Mouse (Mus musculus) lung, adult 2 months (tissue): Measurements from ENCODE around the gene Mettl23. TPM values are rescaled to one million over a fixed set of nuclear protein-coding genes. Genes with fewer than 3 reads are reported as not detected.

Source experiments
- DNase-seq: peaks from one replicate; pipeline ENCODE4 v3.0.0; 2022
- H3K4me1 ChIP-seq: fragments of 200-500 bp; 2 replicates; pipeline ENCODE4 v1.6.1; 2011; ENCODE audit warnings: low read length; ENCODE audit not compliant: control insufficient read depth, insufficient read depth
- H3K4me3 ChIP-seq: fragments of 200-500 bp; replicated peaks from 2 replicates; pipeline ENCODE3; 2011; ENCODE audit warnings: low read depth, mild to moderate bottlenecking, control low read depth, low read length; ENCODE audit errors: extremely low read depth
- CTCF ChIP-seq: fragments of 200-500 bp; IDR thresholded peaks from 2 replicates; pipeline ENCODE4 v1.5.1; 2011; ENCODE audit warnings: mild to moderate bottlenecking, low read length, control low read depth; ENCODE audit not compliant: insufficient read depth
- POLR2A ChIP-seq: fragments of 200-500 bp; IDR thresholded peaks from 2 replicates; pipeline ENCODE4 v1.6.1; 2011; ENCODE audit warnings: low read depth, mild to moderate bottlenecking, control low read depth, low read length, borderline replicate concordance; ENCODE audit errors: extremely low read depth
- WGBS: fragments of 180-500 bp; shearing (Covaris S2); methylation state at CpG from one replicate; pipeline ENCODE4 v1.1.7; 2018; 5-methylcytosine and 5-hydroxymethylcytosine counted together
- polyA plus RNA-seq: library from polyadenylated mRNA; depleted of rRNA; stranded (reverse); fragments of >200 nt; gene quantifications from 2 replicates; pipeline ENCODE4 v1.2.3, GENCODE M21; 2012; rRNA removed

The Mettl23 gene
- 26.2 and 26.4 TPM in 2 replicates for polyA plus RNA-seq

GRCm38 (mm10) chr11:116843261-116844233 is at the start of gene Mettl23, which contains the start of gene Jmjd6:
TSS of gene Mettl23 (plus strand) at chr11:116843278.
TSS of gene Jmjd6 (minus strand) at chr11:116843449.
- peak; percentile 37; the same call in 1 of the 2 replicates for TF ChIP-seq POLR2A
- no peak for TF ChIP-seq CTCF
- Histone ChIP-seq H3K4me3 (peak within 1 kb of the TSS; percentile 88), H3K4me1 (peaks cover 6% of the 10 kb centered on the region; the same call in 1 of the 2 replicates)
- WGBS, result under 1% methylated on average over 71 of the region's 72 CpGs
- peak; percentile 95 for DNase-seq

- DNase-seq, result no peak
- Histone ChIP-seq H3K4me1 (no peaks in the 10 kb centered on the region), H3K4me3 (no peak overlapping the region)
- 75% methylated on average over 5 of the region's 5 CpGs for WGBS
- TF ChIP-seq CTCF, result no peak
- no peak for TF ChIP-seq POLR2A
These were observed 43.7 kb upstream of the Mettl23 start for GRCm38 (mm10) chr11:116799364-116799763.

GRCm38 (mm10) chr11:116801106-116801505 is 42.0 kb upstream of the Mettl23 start:
- TF ChIP-seq CTCF (no peak), POLR2A (no peak)
- no peak for DNase-seq
- Histone ChIP-seq H3K4me3 (no peak overlapping the region), H3K4me1 (no peaks in the 10 kb centered on the region)
- 59% methylated on average over 5 of the region's 5 CpGs for WGBS

DNA sequence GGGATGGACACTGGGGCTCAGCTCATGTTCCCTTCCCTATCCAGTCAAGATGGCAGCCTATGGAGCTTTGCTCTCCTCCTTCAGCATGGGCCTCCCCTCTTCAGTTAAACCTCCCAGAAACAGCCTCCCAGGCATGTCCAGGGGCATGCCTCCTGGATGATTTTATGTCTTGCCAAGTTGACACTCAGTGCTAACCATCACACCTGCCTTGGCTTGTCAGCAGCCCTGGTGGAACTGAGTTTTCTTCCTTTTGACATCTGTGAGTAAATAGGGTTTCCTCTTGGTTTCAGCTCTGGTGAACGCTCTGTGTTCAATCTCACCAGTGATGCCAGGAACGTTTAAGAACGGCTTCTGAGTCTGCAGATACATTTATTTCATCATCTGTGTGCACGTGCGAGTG is 40.4 kb upstream of the Mettl23 start:
- Histone ChIP-seq H3K4me3 (no peak overlapping the region), H3K4me1 (no peaks in the 10 kb centered on the region)
- TF ChIP-seq POLR2A (no peak), CTCF (no peak)
- DNase-seq, result no peak
- 78% methylated on average over 5 of the region's 5 CpGs for WGBS

GRCm38 (mm10) chr11:116806136-116807071 is 36.7 kb upstream of the Mettl23 start:
- H3K4me1 ChIP-seq, result peaks cover 2% of the 10 kb centered on the region
- no peak overlapping the region for H3K4me3 ChIP-seq
- 57% methylated on average over 15 of the region's 15 CpGs for WGBS
- TF ChIP-seq CTCF (no peak), POLR2A (no peak)
- no peak for DNase-seq

DNA sequence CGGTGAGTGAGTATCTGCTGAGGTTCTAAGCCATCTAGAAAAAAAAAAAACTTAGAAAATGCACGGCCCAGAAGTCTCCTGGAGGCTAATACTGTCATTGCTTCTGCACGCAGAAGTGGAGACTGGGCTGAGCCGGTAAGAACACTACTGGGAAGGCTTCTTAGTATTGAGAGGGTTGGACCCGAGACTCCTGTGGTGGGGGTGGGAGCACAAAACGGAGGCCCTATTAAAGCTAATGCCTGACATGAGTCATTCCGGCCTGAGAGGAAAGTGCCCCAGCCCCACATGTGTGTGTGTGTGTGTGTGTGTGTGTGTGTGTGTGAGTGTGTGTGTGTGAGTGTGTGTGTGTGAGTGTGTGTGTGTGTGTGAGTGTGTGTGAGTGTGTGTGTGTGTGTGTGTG is 36.0 kb upstream of the Mettl23 start:
- WGBS, result 44% methylated on average over 7 of the region's 7 CpGs
- TF ChIP-seq POLR2A (no peak), CTCF (no peak)
- Histone ChIP-seq H3K4me1 (peaks cover 2% of the 10 kb centered on the region), H3K4me3 (no peak overlapping the region)
- no peak for DNase-seq

DNA sequence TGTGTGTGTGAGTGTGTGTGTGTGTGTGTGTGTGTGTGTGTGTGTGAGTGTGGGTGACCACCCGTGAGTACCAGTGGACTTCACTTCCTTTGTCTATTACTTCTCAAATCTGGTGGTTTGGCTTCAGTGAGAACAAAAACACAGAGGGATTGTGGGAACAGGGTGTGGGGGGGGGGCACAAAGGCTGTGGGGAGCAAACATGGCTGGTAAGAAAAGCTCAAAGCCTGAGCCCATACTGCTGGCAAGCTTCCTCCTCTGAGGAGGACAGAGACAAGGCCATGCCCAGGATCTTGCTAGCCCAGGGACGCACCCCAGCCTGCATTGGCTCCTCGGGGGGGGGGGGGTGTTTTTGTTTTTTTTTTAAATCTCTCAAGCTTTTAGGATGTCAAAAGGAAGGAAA is 35.6 kb upstream of the Mettl23 start:
- TF ChIP-seq CTCF (no peak), POLR2A (no peak)
- H3K4me3 ChIP-seq, result no peak overlapping the region
- WGBS, result 37% methylated on average over 3 of the region's 3 CpGs

DNA sequence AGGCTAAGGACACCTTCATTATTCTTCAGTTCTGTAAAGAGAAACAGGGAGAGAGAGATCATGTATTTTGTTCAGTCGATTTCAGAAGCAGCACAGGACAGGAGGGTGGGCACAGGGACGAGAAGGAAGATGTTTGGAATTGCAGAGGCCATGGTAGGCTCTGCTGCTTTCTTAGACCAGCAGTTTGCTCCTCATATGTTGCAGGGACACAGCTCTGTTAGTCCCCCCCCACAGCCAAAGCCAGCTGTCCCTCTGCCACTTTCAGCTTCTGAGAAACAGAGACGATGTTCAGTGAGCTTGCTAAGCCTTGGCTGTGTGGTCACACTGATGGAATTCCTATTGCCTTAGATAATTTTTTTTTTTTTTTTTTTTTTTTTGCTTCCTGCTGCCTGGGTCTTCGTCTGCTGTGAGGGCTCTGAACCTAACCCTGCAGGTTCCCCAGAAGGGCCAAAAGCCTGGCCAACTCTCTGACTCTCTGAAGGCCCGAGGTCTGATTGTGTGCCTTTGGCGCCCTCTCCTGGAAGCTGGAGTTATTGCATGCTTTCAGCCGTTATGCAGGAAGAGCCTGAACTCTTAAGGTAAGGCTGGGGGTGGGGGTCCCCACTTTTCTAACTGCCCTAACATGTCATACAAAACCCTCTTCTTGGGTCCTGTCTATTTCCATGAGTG is 35.0 kb upstream of the Mettl23 start:
- DNase-seq, result peak; percentile 82
- peaks cover 8% of the 10 kb centered on the region for H3K4me1 ChIP-seq
- peak; percentile 91 for TF ChIP-seq CTCF
- no peak for TF ChIP-seq POLR2A
- no peak overlapping the region for H3K4me3 ChIP-seq
- 17% methylated on average over 7 of the region's 7 CpGs for WGBS

More for the DNA sequence above, 35.6 kb upstream of the Mettl23 start:
- H3K4me1 ChIP-seq, result peaks cover 3% of the 10 kb centered on the region
- no peak for DNase-seq

GRCm38 (mm10) chr11:116808811-116809395 is 34.2 kb upstream of the Mettl23 start:
- H3K4me1 ChIP-seq, result peaks cover 17% of the 10 kb centered on the region
- no peak for DNase-seq
- 87% methylated on average over 11 of the region's 11 CpGs for WGBS
- H3K4me3 ChIP-seq, result no peak overlapping the region
- TF ChIP-seq POLR2A, result no peak
- no peak for TF ChIP-seq CTCF
